ENCODE assay signal across 41 mouse cellular contexts in the genomic region with DNA sequence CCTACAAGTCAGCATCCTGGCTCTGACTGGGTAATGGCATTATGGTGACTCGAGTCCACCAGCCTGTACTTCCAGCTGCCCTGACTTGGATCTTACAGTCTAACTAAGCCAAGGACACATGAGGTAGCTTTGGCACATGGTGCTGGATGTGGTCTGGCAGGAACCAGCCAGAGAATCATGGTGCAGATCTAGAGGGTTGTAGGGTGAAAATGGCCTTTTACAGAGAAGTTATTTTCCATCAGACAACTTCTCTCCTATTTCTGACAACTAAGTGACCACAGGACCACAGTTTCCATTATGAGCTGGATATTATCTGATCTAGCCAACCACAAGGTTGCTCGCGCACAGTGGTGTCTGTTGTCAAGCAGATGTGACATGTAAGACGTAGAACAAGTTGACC. TPM values are rescaled to one million over a fixed set of nuclear protein-coding genes. Genes with fewer than 3 reads are reported as not detected.
A peak's percentile ranks its signal among the peaks of the same experiment; 100 is the strongest.
DNase-seq lines count a peak whose midpoint lies in the region; ATAC-seq and TF ChIP-seq lines count a peak whose summit lies in the region.
"Had no signal": no experiment of that assay in that cellular context is flagged by ENCODE, and none has a peak within 500 bp of the region (broad histone marks: within the 10 kb centered on the region; RNA-seq: fewer than 3 reads in every experiment).

No protein-coding gene starts in this region.

- no peak for TF ChIP-seq CTCF in stomach, postnatal 0 days (IDR thresholded peaks at IDR 0.05; ENCODE audit: low read depth)

- peaks cover 5% of the 10 kb centered on the region for H3K36me3 ChIP-seq in stomach, postnatal 0 days (ENCODE audit: control insufficient read depth, insufficient read depth, low read length)

- H3K9ac ChIP-seq in stomach, postnatal 0 days (ENCODE audit: low read length), result no peak overlapping the region
- H3K9ac ChIP-seq: embryonic facial prominence, embryonic 15.5 days; heart, embryonic 13.5 days; hindbrain, embryonic 15.5 days; intestine, embryonic 15.5 days; limb, embryonic 15.5 days; liver, embryonic 13.5 days; midbrain, embryonic 13.5 days had no signal

- no peaks in the 10 kb centered on the region for H3K9me3 ChIP-seq in stomach, postnatal 0 days (ENCODE audit: control insufficient read depth, low read length)
- H3K9me3 ChIP-seq: embryonic facial prominence, embryonic 10.5 days; embryonic facial prominence, embryonic 15.5 days; heart, embryonic 13.5 days; hindbrain, embryonic 10.5 days; hindbrain, embryonic 15.5 days; intestine, embryonic 15.5 days; limb, embryonic 10.5 days; limb, embryonic 15.5 days; liver, embryonic 13.5 days; midbrain, embryonic 13.5 days had no signal

- H3K4me1 ChIP-seq in stomach, postnatal 0 days (replicated peaks; ENCODE audit: control insufficient read depth, insufficient read depth), result no peaks in the 10 kb centered on the region
- H3K4me1 ChIP-seq: liver, embryonic 13.5 days had no signal

- H3K27ac ChIP-seq in stomach, postnatal 0 days (replicated peaks), result no peak overlapping the region
- H3K27ac ChIP-seq: embryonic facial prominence, embryonic 10.5 days; embryonic facial prominence, embryonic 15.5 days; heart, embryonic 13.5 days; hindbrain, embryonic 10.5 days; hindbrain, embryonic 15.5 days; intestine, embryonic 15.5 days; limb, embryonic 10.5 days; limb, embryonic 15.5 days; liver, embryonic 13.5 days; macrophage; midbrain, embryonic 13.5 days had no signal

- H3K27me3 ChIP-seq in stomach, postnatal 0 days (ENCODE audit: control insufficient read depth, insufficient read depth, low read length), result peaks cover 8% of the 10 kb centered on the region; the same call in 1 of the 2 replicates

- no peak overlapping the region for H3K4me2 ChIP-seq in stomach, postnatal 0 days (replicated peaks; ENCODE audit: low read depth)
- H3K4me2 ChIP-seq: embryonic facial prominence, embryonic 15.5 days; heart, embryonic 13.5 days; hindbrain, embryonic 15.5 days; intestine, embryonic 15.5 days; limb, embryonic 15.5 days; liver, embryonic 13.5 days; midbrain, embryonic 13.5 days had no signal

- 88% methylated on average over 4 of the region's 4 CpGs for WGBS in stomach, postnatal 0 days

- TF ChIP-seq EP300 in stomach, postnatal 0 days (optimal IDR thresholded peaks at IDR 0.05), result no peak

- peak; percentile 95 for DNase-seq in 416B (ENCODE audit: low read depth)
- no peak for DNase-seq in right cerebral cortex, postnatal 25 days
- no peak for DNase-seq in stomach, postnatal 0 days (ENCODE audit: low spot score)
- no peak for DNase-seq in cerebellum, postnatal 36 days
- DNase-seq: adrenal gland, postnatal 25 days; B cell, adult 2 months; cerebellum, adult 11-12 months; cerebellum, postnatal 10 days; gastrocnemius, postnatal 25 days; heart, postnatal 10 days; kidney, adult 9 months; liver, embryonic 13.5 days; lung, adult 18-20 months; lung, postnatal 10 days; retina, postnatal 1 day; right cerebral cortex, postnatal 14 days; spleen, adult 18-20 months; thymus, adult 18-20 months; thymus, postnatal 25 days had no signal

- no peak overlapping the region for H3K4me3 ChIP-seq in stomach, postnatal 0 days (ENCODE audit: low read depth, low read length)
- H3K4me3 ChIP-seq: embryonic facial prominence, embryonic 10.5 days; embryonic facial prominence, embryonic 15.5 days; heart, embryonic 13.5 days; hindbrain, embryonic 10.5 days; hindbrain, embryonic 15.5 days; intestine, embryonic 15.5 days; limb, embryonic 10.5 days; limb, embryonic 15.5 days; liver, embryonic 13.5 days; midbrain, embryonic 13.5 days had no signal

- ATAC-seq in CD4-positive, CD25-positive, alpha-beta regulatory T cell, adult 4 months, result peak; percentile 26
- ATAC-seq in granulocyte monocyte progenitor cell, adult 5-6 weeks (replicated peaks; ENCODE audit: poor library complexity, severe bottlenecking), result peak; percentile 26; the same call in 1 of the 2 replicates
- peak; percentile 46 for ATAC-seq in megakaryocyte progenitor cell, adult 5-6 weeks (replicated peaks; ENCODE audit: poor library complexity)
- ATAC-seq in stomach, postnatal 0 days (ENCODE audit: low FRiP score, low TSS enrichment), result no peak
- ATAC-seq: forebrain, embryonic 14.5 days; intestine, embryonic 15.5 days; midbrain, embryonic 13.5 days had no signal

RNA-seq across cellular contexts. Expression of a gene that starts 1.9 kb away (rescaled TPM):
- not detected for polyA plus RNA-seq in CD4-positive, CD25-positive, alpha-beta regulatory T cell, adult 4 months (2017; shearing (Covaris generic))
- not detected in 2 replicates for total RNA-seq in granulocyte monocyte progenitor cell, adult 5-6 weeks (2014; fragmentation: Nextera tagmentation)
- not detected in 2 replicates for total RNA-seq in granulocyte monocyte progenitor cell, adult 5-6 weeks (2017)
- total RNA-seq in megakaryocyte progenitor cell, adult 5-6 weeks (2015), result not detected in 2 replicates
- total RNA-seq in megakaryocyte progenitor cell, adult 5-6 weeks (2017), result not detected in 2 replicates
- 0.05 TPM in 1 of 2 replicates, not detected in the other for polyA plus RNA-seq in stomach, postnatal 0 days (2015; fragmentation: Nextera tagmentation; extraction: Ambion mirVana)
- total RNA-seq: left cerebral cortex, postnatal 10 days; monocyte, adult 5-6 weeks had no signal
- polyA plus RNA-seq: embryonic facial prominence, embryonic 15.5 days; forebrain, embryonic 14.5 days; heart, embryonic 13.5 days; intestine, embryonic 15.5 days; limb, embryonic 15.5 days; macrophage; midbrain, embryonic 13.5 days; neural tube, embryonic 14.5 days; stomach, embryonic 16.5 days had no signal

RNA-seq across cellular contexts. Expression of a gene that starts 13.8 kb away (rescaled TPM):
- polyA plus RNA-seq in CD4-positive, CD25-positive, alpha-beta regulatory T cell, adult 4 months (2017; shearing (Covaris generic)), result 10 to 100 TPM; 88.0 to 91.9 TPM
- 38.4 and 40.5 TPM in 2 replicates for total RNA-seq in granulocyte monocyte progenitor cell, adult 5-6 weeks (2014; fragmentation: Nextera tagmentation)
- total RNA-seq in granulocyte monocyte progenitor cell, adult 5-6 weeks (2017), result 31.4 and 36.8 TPM in 2 replicates
- 53.2 and 68.8 TPM in 2 replicates for total RNA-seq in megakaryocyte progenitor cell, adult 5-6 weeks (2015)
- 17.0 and 19.1 TPM in 2 replicates for total RNA-seq in megakaryocyte progenitor cell, adult 5-6 weeks (2017)
- 73.7 and 77.6 TPM in 2 replicates for polyA plus RNA-seq in stomach, postnatal 0 days (2015; fragmentation: Nextera tagmentation; extraction: Ambion mirVana)

RNA-seq across cellular contexts. Expression of a gene that starts 45.3 kb away (rescaled TPM):
- polyA plus RNA-seq in CD4-positive, CD25-positive, alpha-beta regulatory T cell, adult 4 months (2017; shearing (Covaris generic)), result under 1 TPM in 1 of 2 experiments, not detected in 1; 0.09 TPM
- not detected in 2 replicates for total RNA-seq in granulocyte monocyte progenitor cell, adult 5-6 weeks (2014; fragmentation: Nextera tagmentation)
- total RNA-seq in granulocyte monocyte progenitor cell, adult 5-6 weeks (2017), result not detected in 2 replicates
- not detected in 2 replicates for total RNA-seq in megakaryocyte progenitor cell, adult 5-6 weeks (2015)
- total RNA-seq in megakaryocyte progenitor cell, adult 5-6 weeks (2017), result not detected in 2 replicates
- not detected in 2 replicates for polyA plus RNA-seq in stomach, postnatal 0 days (2015; fragmentation: Nextera tagmentation; extraction: Ambion mirVana)
- total RNA-seq: adrenal gland, adult 18-20 months; adrenal gland, postnatal 25 days; gastrocnemius, adult 18-20 months; gastrocnemius, postnatal 25 days; heart, adult 8-10 months; heart, postnatal 10 days; monocyte, adult 5-6 weeks had no signal
- polyA plus RNA-seq: embryonic facial prominence, embryonic 15.5 days; heart, embryonic 13.5 days; hindbrain, embryonic 10.5 days; intestine, embryonic 15.5 days; large intestine, adult 2 months; limb, embryonic 10.5 days; liver, embryonic 13.5 days; macrophage; stomach, embryonic 16.5 days had no signal

RNA-seq across cellular contexts. Expression of a gene that starts 53.6 kb away (rescaled TPM):
- 10 to 100 TPM; 29.2 to 41.5 TPM for polyA plus RNA-seq in CD4-positive, CD25-positive, alpha-beta regulatory T cell, adult 4 months (2017; shearing (Covaris generic))
- total RNA-seq in granulocyte monocyte progenitor cell, adult 5-6 weeks (2014; fragmentation: Nextera tagmentation), result 92.9 and 121 TPM in 2 replicates
- 133 and 160 TPM in 2 replicates for total RNA-seq in granulocyte monocyte progenitor cell, adult 5-6 weeks (2017)
- total RNA-seq in megakaryocyte progenitor cell, adult 5-6 weeks (2015), result 136 and 137 TPM in 2 replicates
- total RNA-seq in megakaryocyte progenitor cell, adult 5-6 weeks (2017), result 137 and 167 TPM in 2 replicates
- polyA plus RNA-seq in stomach, postnatal 0 days (2015; fragmentation: Nextera tagmentation; extraction: Ambion mirVana), result 45.7 and 50.1 TPM in 2 replicates

RNA-seq across cellular contexts. Expression of a gene that starts 53.6 kb away (rescaled TPM):
- 10 to 100 TPM; 12.3 to 28.2 TPM for polyA plus RNA-seq in CD4-positive, CD25-positive, alpha-beta regulatory T cell, adult 4 months (2017; shearing (Covaris generic))
- total RNA-seq in granulocyte monocyte progenitor cell, adult 5-6 weeks (2014; fragmentation: Nextera tagmentation), result 4.5 and 6.5 TPM in 2 replicates
- 3.3 and 7.5 TPM in 2 replicates for total RNA-seq in granulocyte monocyte progenitor cell, adult 5-6 weeks (2017)
- 6.4 and 7.0 TPM in 2 replicates for total RNA-seq in megakaryocyte progenitor cell, adult 5-6 weeks (2015)
- total RNA-seq in megakaryocyte progenitor cell, adult 5-6 weeks (2017), result 5.8 and 11.2 TPM in 2 replicates
- 4.2 and 4.4 TPM in 2 replicates for polyA plus RNA-seq in stomach, postnatal 0 days (2015; fragmentation: Nextera tagmentation; extraction: Ambion mirVana)
